In genomic region chr7:127572895-127573471, GRCm38 (mm10) we compare ENCODE assay signal across 8 mouse cellular contexts. TPM values are rescaled to one million over a fixed set of nuclear protein-coding genes. Genes with fewer than 3 reads are reported as not detected.
DNase-seq lines count a peak whose midpoint lies in the region; ATAC-seq and TF ChIP-seq lines count a peak whose summit lies in the region.

TSS of gene Phkg2 (plus strand) at chr7:127573340.

- H3K9ac ChIP-seq in forebrain, embryonic 11.5 days (ENCODE audit: low read length), result peak within 1 kb of the TSS; percentile 80
- peak within 1 kb of the TSS; percentile 86 for H3K9ac ChIP-seq in heart, embryonic 16.5 days (ENCODE audit: low read length)
- peak within 1 kb of the TSS; percentile 88 for H3K9ac ChIP-seq in liver, embryonic 15.5 days
- peak within 1 kb of the TSS; percentile 77 for H3K9ac ChIP-seq in neural tube, embryonic 12.5 days

- no peaks in the 10 kb centered on the region for H3K9me3 ChIP-seq in E14TG2a.4 (ENCODE audit: low read length)
- H3K9me3 ChIP-seq in forebrain, embryonic 11.5 days (ENCODE audit: control insufficient read depth, low read length), result no peaks in the 10 kb centered on the region
- no peaks in the 10 kb centered on the region for H3K9me3 ChIP-seq in heart, embryonic 16.5 days (replicated peaks; ENCODE audit: control insufficient read depth, low read length)
- no peaks in the 10 kb centered on the region for H3K9me3 ChIP-seq in liver, embryonic 15.5 days (replicated peaks)
- no peaks in the 10 kb centered on the region for H3K9me3 ChIP-seq in neural tube, embryonic 12.5 days

- H3K4me1 ChIP-seq in E14TG2a.4 (replicated peaks; ENCODE audit: low read depth, low read length), result peaks cover 40% of the 10 kb centered on the region
- H3K4me1 ChIP-seq in forebrain, embryonic 11.5 days (replicated peaks; ENCODE audit: control insufficient read depth, insufficient read depth, low read length), result peaks cover 9% of the 10 kb centered on the region
- peaks cover 18% of the 10 kb centered on the region for H3K4me1 ChIP-seq in heart, embryonic 16.5 days (ENCODE audit: control insufficient read depth, insufficient read depth, low read length)
- peaks cover 28% of the 10 kb centered on the region for H3K4me1 ChIP-seq in liver, embryonic 15.5 days (replicated peaks)
- H3K4me1 ChIP-seq in neural tube, embryonic 12.5 days, result peaks cover 19% of the 10 kb centered on the region

- peak within 1 kb of the TSS; percentile 76 for H3K4me2 ChIP-seq in forebrain, embryonic 11.5 days (ENCODE audit: low read depth, low read length, severe bottlenecking)
- H3K4me2 ChIP-seq in heart, embryonic 16.5 days (ENCODE audit: low read depth, low read length), result peak within 1 kb of the TSS; percentile 98
- peak within 1 kb of the TSS; percentile 92 for H3K4me2 ChIP-seq in liver, embryonic 15.5 days
- H3K4me2 ChIP-seq in neural tube, embryonic 12.5 days (replicated peaks), result peak within 1 kb of the TSS; percentile 95

- peak; percentile 99 for ATAC-seq in forebrain, embryonic 11.5 days (replicated peaks; ENCODE audit: low FRiP score)
- ATAC-seq in heart, embryonic 16.5 days (replicated peaks; ENCODE audit: extremely low read depth, insufficient read depth, low FRiP score), result peak; percentile 97
- peak; percentile 99 for ATAC-seq in liver, embryonic 15.5 days (ENCODE audit: insufficient read depth)
- peak; percentile 98 for ATAC-seq in neural tube, embryonic 12.5 days (ENCODE audit: low FRiP score, low read depth)

- no peaks in the 10 kb centered on the region for H3K27me3 ChIP-seq in E14TG2a.4 (ENCODE audit: insufficient read depth, low read length)
- no peaks in the 10 kb centered on the region for H3K27me3 ChIP-seq in forebrain, embryonic 11.5 days (ENCODE audit: control insufficient read depth, insufficient read depth, low read length)
- H3K27me3 ChIP-seq in heart, embryonic 16.5 days (ENCODE audit: control insufficient read depth, insufficient read depth, low read length), result no peaks in the 10 kb centered on the region
- no peaks in the 10 kb centered on the region for H3K27me3 ChIP-seq in liver, embryonic 15.5 days
- H3K27me3 ChIP-seq in neural tube, embryonic 12.5 days (replicated peaks), result no peaks in the 10 kb centered on the region

- TF ChIP-seq CTCF in E14TG2a.4 (conservative IDR thresholded peaks at IDR 0.05; ENCODE audit: low read length), result no peak

- 1% methylated on average over 17 of the region's 17 CpGs for WGBS in forebrain, embryonic 11.5 days
- WGBS in heart, embryonic 16.5 days, result under 1% methylated on average over 17 of the region's 17 CpGs
- whole genome bisulfite sequencing in liver, embryonic 15.5 days (ENCODE audit: insufficient replicate concordance), result under 1% methylated on average over 17 of the region's 17 CpGs
- under 1% methylated on average over 17 of the region's 17 CpGs for WGBS in neural tube, embryonic 12.5 days

- peak; percentile 97 for DNase-seq in c-Kit-positive CD71-positive TER-119-negative erythroid progenitor cells, embryonic 14.5 days (ENCODE audit: low read depth)
- DNase-seq in forebrain, embryonic 11.5 days (ENCODE audit: low spot score), result peak; percentile 90
- peak; percentile 92 to 98 for DNase-seq in kidney, postnatal 36 days
- DNase-seq in telencephalon, adult 2 months (ENCODE audit: low read depth, low spot score), result peak; percentile 99

- peak within 1 kb of the TSS; percentile 33; the same call in 1 of the 2 replicates for H3K27ac ChIP-seq in forebrain, embryonic 11.5 days (ENCODE audit: low read depth, low read length)
- peak within 1 kb of the TSS; percentile 77 for H3K27ac ChIP-seq in heart, embryonic 16.5 days (ENCODE audit: low read length)
- peak within 1 kb of the TSS; percentile 76 for H3K27ac ChIP-seq in liver, embryonic 15.5 days (replicated peaks)
- H3K27ac ChIP-seq in neural tube, embryonic 12.5 days, result peak within 1 kb of the TSS; percentile 32; the same call in 1 of the 2 replicates

- H3K36me3 ChIP-seq in E14TG2a.4 (ENCODE audit: insufficient read depth, low read length), result peaks cover 40% of the 10 kb centered on the region
- no peaks in the 10 kb centered on the region; the same call in 1 of the 2 replicates for H3K36me3 ChIP-seq in forebrain, embryonic 11.5 days (ENCODE audit: control insufficient read depth, insufficient read depth, low read length)
- peaks cover 8% of the 10 kb centered on the region for H3K36me3 ChIP-seq in heart, embryonic 16.5 days (ENCODE audit: control insufficient read depth, insufficient read depth)
- peaks cover 19% of the 10 kb centered on the region for H3K36me3 ChIP-seq in liver, embryonic 15.5 days (replicated peaks)
- peaks cover 12% of the 10 kb centered on the region for H3K36me3 ChIP-seq in neural tube, embryonic 12.5 days

- peak within 1 kb of the TSS; percentile 92 for H3K4me3 ChIP-seq in E14TG2a.4 (replicated peaks; ENCODE audit: low read length)
- peak within 1 kb of the TSS; percentile 56 for H3K4me3 ChIP-seq in forebrain, embryonic 11.5 days (ENCODE audit: low read depth, low read length)
- peak within 1 kb of the TSS; percentile 86 for H3K4me3 ChIP-seq in heart, embryonic 16.5 days (ENCODE audit: low read length)
- H3K4me3 ChIP-seq in liver, embryonic 15.5 days (replicated peaks), result peak within 1 kb of the TSS; percentile 86
- H3K4me3 ChIP-seq in neural tube, embryonic 12.5 days, result peak within 1 kb of the TSS; percentile 72

RNA-seq across cellular contexts. Expression of gene Phkg2, which starts in this region (rescaled TPM):
- 57.9 and 60.5 TPM in 2 replicates for polyA plus RNA-seq in forebrain, embryonic 11.5 days (2014; fragmentation: Nextera tagmentation; extraction: Ambion mirVana)
- polyA plus RNA-seq in heart, embryonic 16.5 days (2015; fragmentation: Nextera tagmentation; extraction: Ambion mirVana), result 33.2 and 36.6 TPM in 2 replicates
- 20.0 and 24.6 TPM in 2 replicates for polyA plus RNA-seq in liver, embryonic 15.5 days (2015; fragmentation: Nextera tagmentation; extraction: Ambion mirVana)
- 49.2 and 54.8 TPM in 2 replicates for polyA plus RNA-seq in neural tube, embryonic 12.5 days (2016; fragmentation: Nextera tagmentation; extraction: Ambion mirVana)

Comparison
In these comparisons a context has a peak if more than half of its experiments do, and no peak if none do; other contexts are left out.
1. Peak in every context shown above with its lines: DNase-seq, ATAC-seq, H3K4me3 ChIP-seq and H3K27ac ChIP-seq.